Mouse (Mus musculus) kidney, adult 8-10 months (tissue): ENCODE results near the gene Nckap5.

Experiments used
- DNase-seq, 2 experiments: peaks; one replicate each; pipeline ENCODE4 v3.0.0; 2022

The Nckap5 gene

DNA sequence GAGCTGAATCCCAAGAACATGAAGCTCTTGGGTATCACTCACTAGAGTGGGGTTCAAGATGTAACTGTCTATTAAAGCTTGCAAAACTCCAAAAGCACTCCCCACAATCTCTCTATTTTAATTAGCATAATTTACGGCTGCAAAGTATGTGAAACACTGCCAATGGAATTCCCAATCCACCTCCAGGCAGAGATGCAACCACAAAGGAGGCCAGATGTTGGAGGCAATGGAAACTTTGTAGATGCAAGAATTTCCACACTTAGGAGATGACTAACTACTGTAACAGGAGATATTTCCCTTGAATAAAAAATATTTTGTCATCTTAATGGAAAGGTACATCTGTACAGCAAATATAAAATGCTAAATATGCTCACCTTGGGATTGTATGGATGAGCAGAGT, 295.1 kb downstream of the Nckap5 start:
- DNase-seq, result no peak

GRCm38 (mm10) chr1:126534046-126534445, 296.6 kb downstream of the Nckap5 start:
- DNase-seq, result no peak

- DNase-seq, result no peak
Observed at GRCm38 (mm10) chr1:126528043-126528598, 302.5 kb downstream of the Nckap5 start.

GRCm38 (mm10) chr1:126518067-126518466, 312.5 kb downstream of the Nckap5 start:
- no peak for DNase-seq

DNA sequence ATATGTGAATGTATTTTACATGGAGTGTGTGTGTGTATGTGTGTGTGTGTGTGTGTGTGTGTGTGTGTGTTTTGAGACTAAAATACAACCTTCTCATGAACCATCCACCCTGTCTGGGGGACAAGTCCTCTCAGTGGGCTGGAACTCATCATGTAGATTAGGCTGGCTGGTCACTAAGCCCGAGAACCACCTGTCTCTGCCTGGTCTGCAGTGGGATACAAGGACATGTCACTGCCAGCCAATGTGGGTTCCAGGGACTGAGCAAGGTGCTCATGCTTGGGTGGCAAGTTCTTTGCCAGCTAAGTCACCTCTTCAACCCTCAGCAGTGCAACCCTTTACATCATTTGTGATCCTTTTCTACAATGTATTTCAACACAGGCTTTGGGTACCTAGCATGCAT, 313.2 kb downstream of the Nckap5 start:
- no peak for DNase-seq

DNA sequence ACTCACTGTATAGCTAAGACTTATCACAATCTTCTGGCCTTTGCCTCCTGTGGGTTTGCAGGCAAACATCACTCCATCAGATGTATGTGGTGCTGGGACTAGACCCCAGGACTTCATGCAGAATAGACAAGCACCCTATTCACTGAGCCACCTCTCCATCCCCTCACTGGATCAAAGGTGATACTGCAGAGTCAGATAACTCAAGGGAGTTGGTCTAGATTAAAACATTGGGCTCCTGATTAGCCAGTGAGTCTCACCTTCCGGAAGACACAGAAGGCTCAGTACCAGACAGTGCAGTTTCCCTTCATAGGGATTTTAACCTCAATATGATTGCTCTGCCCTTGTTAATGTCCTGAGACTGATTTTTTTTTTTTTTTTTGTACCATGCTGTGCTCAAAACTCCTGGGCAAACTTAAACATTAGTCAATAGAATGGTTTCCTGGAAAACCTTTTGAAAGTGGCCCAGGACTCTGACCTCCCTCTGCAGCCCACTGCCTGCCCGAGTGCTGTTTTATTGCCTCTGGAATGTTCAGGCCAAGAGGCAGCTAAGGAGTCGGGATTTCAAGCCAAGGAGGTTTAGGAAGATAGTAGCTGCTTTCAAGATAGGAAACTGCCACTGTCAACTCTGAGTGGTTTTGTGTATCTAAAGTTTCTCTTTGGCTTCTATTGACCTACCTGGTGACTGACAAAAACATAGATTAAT, 315.4 kb downstream of the Nckap5 start:
- no peak for DNase-seq

DNA sequence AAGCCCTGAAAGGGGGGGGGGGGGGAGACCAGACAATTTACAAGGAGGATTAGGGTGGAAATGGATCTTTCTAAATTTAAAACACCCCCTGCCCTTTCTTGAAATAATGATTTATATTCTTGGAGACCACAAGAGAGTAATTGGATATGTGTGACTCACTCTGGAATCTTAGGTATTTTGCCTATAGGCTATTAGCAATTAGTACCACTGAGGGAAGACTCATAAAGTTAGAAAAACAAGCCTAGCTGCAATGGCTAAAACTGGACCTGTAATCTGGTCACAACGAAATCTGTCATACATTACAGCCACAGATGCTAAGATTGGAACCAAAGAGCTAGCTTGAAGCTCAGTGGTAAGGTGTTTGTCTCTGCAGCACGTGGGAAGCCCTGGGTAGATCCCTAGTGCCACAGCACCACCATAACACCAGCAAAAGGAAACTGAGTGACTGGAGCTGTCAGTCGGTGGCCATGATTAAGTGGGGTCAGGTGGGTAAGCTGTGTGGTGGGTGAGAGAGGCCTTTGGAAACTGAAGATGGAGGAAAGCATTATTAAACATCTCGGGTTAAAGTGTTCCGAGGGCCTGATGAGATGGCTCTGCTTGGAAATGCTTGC, 318.7 kb downstream of the Nckap5 start:
- DNase-seq, result no peak

GRCm38 (mm10) chr1:126504717-126505116, 325.9 kb downstream of the Nckap5 start:
- no peak for DNase-seq

- no peak for DNase-seq
Observed at GRCm38 (mm10) chr1:126502741-126503140, 327.9 kb downstream of the Nckap5 start.

- DNase-seq, result no peak
Observed at GRCm38 (mm10) chr1:126496722-126497121, 333.9 kb downstream of the Nckap5 start.

GRCm38 (mm10) chr1:126492206-126493071, 338.2 kb downstream of the Nckap5 start:
- no peak for DNase-seq

GRCm38 (mm10) chr1:126491412-126491811, 339.2 kb downstream of the Nckap5 start:
- DNase-seq, result no peak

DNA sequence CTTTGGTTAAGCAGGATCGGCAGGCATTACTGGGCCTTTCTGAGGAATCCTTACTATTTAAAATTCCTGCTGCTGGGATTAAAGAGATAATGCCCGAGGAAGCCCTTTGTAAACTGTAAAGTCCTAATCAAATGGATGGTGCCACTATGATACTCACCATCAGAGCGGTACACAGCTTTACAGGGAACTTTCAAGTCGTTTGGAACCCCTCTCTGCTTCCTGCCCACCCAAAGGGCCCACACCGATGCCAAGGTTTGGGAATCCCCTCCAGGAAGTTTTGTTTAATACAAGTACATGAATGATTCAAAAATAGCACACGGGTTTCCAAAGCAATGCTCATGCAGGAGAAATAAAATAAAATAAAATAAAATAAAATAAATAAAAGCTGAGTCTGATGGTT, 340.3 kb downstream of the Nckap5 start:
- no peak for DNase-seq

DNA sequence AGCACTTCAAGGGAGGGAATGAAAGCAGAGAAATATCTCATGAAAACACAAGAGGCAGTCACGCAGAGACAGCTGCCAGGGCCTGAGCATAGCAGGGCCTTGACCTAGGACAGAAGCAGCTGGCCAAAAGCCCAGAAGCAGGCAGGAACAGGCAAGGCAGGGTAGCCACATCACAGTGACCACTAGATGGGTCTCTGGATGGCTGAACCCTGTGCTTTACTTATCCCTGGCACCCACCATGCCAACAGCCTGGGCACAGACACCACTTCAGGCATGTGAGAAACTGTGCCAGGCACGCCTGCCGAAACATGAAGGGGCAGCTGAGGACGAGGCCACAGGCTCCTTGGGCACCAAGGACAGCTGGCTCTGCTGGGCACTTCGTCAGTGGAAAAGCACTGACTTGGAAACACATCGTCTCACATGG, 345.9 kb downstream of the Nckap5 start:
- peak; percentile 48 to 64 for DNase-seq

DNA sequence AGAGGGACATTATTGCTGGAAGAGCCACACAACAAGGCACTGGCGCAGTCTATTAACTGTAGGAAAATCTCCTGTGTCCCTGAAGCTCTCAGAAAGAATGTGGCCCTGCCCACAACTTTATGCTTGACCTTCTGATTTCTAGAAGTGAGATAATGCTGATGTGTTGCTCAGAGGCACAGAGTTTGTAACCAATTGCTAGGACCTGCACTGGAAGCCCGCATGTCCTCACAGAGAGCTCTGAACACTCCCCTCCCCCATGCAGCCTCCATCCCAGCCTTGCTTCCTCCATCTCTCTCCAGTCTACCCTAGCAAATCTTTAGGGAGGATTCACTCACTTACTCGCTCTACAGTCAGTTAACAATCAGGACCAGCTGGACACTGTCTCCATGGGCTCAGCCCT, 346.9 kb downstream of the Nckap5 start:
- no peak for DNase-seq

DNA sequence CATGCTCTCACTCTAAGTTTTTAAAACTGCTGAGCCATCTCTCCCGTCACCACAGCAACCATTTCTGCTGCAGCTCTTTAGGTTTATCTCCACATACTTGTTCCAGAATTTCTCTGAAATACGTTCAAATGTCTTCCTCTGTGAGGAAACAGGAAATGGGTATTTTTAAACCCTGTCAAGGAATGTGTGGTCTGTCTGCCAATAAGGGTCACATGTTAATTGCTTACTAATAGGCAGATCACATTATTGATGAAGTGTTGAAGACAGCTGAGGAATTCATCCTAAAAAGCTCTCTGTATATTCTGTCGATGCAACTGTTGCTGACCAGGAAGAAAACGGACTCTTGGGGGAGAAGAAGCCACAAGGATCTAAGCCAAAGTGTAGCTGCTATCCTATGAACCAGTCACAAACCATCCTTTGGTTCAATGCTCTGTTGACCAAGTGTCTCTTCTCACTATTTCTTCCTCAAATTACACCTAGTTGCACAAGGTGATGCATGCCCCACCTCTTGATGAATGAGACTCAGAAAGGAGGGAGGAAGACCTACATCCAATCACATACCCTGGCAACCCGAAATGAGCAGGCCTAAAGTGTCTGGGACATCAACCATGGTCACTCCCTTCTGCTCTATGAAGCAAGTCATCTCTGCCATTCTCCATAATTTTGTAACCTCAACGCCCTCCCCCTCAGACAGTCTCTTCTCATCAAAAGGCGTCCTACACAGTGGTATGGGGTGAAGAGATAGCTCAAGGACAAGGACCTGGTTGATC, 349.0 kb downstream of the Nckap5 start:
- no peak for DNase-seq

GRCm38 (mm10) chr1:126473044-126473443, 357.6 kb downstream of the Nckap5 start:
- DNase-seq, result no peak

DNA sequence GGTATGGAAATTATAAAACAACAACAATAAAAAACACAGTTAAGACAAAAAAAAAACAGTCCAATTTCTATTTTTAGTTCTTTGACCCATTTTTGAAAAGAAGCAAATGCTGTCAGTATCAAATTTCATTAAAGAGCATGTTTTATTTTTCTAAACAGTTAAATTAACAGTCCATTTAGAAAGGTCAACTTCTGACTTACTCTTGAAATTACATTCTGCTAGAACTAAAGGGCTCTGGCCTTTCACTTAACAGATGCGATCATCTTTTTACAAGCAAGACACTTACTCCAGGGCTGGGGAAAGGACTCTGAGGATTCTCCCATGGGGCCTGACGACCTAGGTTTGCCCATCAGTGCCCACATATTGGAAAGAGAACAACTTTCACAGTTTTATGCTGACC, 359.2 kb downstream of the Nckap5 start:
- DNase-seq, result no peak

DNA sequence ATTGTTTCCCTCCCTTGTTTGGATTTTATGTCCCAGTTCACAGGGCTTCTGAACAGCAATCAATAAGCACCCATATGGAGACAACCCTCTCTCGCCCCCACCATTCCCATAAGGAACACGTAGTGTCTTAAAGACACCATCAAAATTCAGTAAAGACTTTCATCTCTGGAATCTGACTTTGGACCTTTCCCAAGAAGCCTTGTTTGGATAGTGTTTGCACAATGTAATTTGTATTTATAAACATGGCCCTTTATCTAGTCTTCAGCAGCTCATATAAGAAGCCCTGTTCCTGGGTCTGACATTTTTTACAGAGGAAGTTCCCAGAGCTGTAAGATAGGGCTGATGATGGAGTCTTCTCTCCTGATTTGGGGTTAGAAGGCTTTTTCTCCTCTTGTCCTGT, 359.7 kb downstream of the Nckap5 start:
- no peak for DNase-seq

- DNase-seq, result no peak
Observed at GRCm38 (mm10) chr1:126469818-126470544, 360.6 kb downstream of the Nckap5 start.

DNA sequence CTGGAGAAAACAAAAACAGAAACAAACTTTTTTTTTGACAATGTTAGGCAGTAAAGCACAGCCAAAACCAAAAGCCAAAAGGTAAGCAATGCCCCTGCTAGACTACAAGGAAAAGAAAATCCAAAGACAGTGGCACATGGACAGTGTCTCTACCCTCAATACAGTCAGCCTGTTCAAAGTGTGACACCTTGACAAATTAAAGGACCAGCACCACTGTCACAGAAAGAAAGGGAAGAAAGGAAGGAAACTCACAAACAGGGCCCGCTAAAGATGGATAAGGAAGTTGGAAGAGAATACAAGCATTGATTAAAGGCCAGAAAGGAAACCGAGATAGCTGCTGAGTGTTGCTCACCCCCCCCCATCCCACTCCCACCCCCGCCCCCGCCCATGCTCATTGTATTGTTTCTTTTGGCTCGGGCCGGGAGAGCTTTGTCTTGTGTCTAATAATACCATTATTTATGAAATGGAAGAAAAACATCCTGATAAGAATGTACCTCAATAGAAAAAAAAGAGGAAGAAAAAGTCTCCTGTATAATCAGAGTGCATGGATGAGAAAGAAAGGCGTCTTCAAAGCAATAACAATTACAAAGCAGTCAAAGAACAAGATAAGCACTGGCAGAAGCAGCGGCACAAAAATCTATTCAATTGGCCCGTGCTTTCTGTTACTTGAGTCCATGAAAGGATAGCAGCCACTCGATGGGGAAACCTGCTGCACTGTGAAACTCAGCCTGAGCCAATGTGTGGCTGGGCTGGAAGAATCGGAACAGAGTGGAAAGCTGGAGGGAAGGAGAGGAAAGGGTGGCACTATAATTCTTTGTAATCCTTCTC, 368.9 kb downstream of the Nckap5 start:
- no peak for DNase-seq
